Mouse (Mus musculus): ENCODE data around the gene Cntn3.

Gene Cntn3

GRCm38 (mm10) chr6:102478320-102479080 is 94.4 kb downstream of the Cntn3 start:
- no peak for DNase-seq (ENCODE audit: low read depth in 2 of 2, low spot score in 2 of 2)

- no peak for DNase-seq (ENCODE audit: low read depth in 2 of 2, low spot score in 2 of 2)
These were observed 134.5 kb downstream of the Cntn3 start for GRCm38 (mm10) chr6:102438353-102438752.

- DNase-seq (ENCODE audit: low read depth in 2 of 2, low spot score in 2 of 2) = no peak
These were observed 145.4 kb downstream of the Cntn3 start for GRCm38 (mm10) chr6:102427549-102427948.

- no peak for DNase-seq (ENCODE audit: low read depth in 2 of 2, low spot score in 2 of 2)
These were observed 151.1 kb downstream of the Cntn3 start for GRCm38 (mm10) chr6:102421781-102422180.

GRCm38 (mm10) chr6:102388590-102388989 is 184.3 kb downstream of the Cntn3 start:
- no peak for DNase-seq (ENCODE audit: low read depth in 2 of 2, low spot score in 2 of 2)

GRCm38 (mm10) chr6:102372112-102372511 is 200.8 kb downstream of the Cntn3 start:
- no peak for DNase-seq (ENCODE audit: low read depth in 2 of 2, low spot score in 2 of 2)

- DNase-seq (ENCODE audit: low read depth in 2 of 2, low spot score in 2 of 2) = no peak
These were observed 209.0 kb downstream of the Cntn3 start for GRCm38 (mm10) chr6:102363880-102364279.

GRCm38 (mm10) chr6:102363291-102363832 is 209.5 kb downstream of the Cntn3 start:
- DNase-seq (ENCODE audit: low read depth in 2 of 2, low spot score in 2 of 2) = no peak

GRCm38 (mm10) chr6:102332144-102332543 is 240.8 kb downstream of the Cntn3 start:
- DNase-seq (ENCODE audit: low read depth in 2 of 2, low spot score in 2 of 2) = no peak

- no peak for DNase-seq (ENCODE audit: low read depth in 2 of 2, low spot score in 2 of 2)
These were observed 246.2 kb downstream of the Cntn3 start for GRCm38 (mm10) chr6:102326711-102327110.

- DNase-seq (ENCODE audit: low read depth in 2 of 2, low spot score in 2 of 2) = no peak
These were observed 250.2 kb downstream of the Cntn3 start for GRCm38 (mm10) chr6:102322614-102323284.

GRCm38 (mm10) chr6:102319755-102320154 is 253.1 kb downstream of the Cntn3 start:
- no peak for DNase-seq (ENCODE audit: low read depth in 2 of 2, low spot score in 2 of 2)

GRCm38 (mm10) chr6:102282889-102283288 is 290.0 kb downstream of the Cntn3 start:
- DNase-seq (ENCODE audit: low read depth in 2 of 2, low spot score in 2 of 2) = no peak

GRCm38 (mm10) chr6:102231015-102231414 is 341.9 kb downstream of the Cntn3 start:
- no peak for DNase-seq (ENCODE audit: low read depth in 2 of 2, low spot score in 2 of 2)

- DNase-seq (ENCODE audit: low read depth in 2 of 2, low spot score in 2 of 2) = no peak
These were observed 386.6 kb downstream of the Cntn3 start for GRCm38 (mm10) chr6:102186316-102186715.

GRCm38 (mm10) chr6:102170913-102171312 is 402.0 kb downstream of the Cntn3 start:
- no peak for DNase-seq (ENCODE audit: low read depth in 2 of 2, low spot score in 2 of 2)

GRCm38 (mm10) chr6:102161186-102161585 is 411.7 kb downstream of the Cntn3 start:
- DNase-seq (ENCODE audit: low read depth in 2 of 2, low spot score in 2 of 2) = no peak

GRCm38 (mm10) chr6:102121676-102122075 is 451.2 kb downstream of the Cntn3 start:
- no peak for DNase-seq (ENCODE audit: low read depth in 2 of 2, low spot score in 2 of 2)

- no peak for DNase-seq (ENCODE audit: low read depth in 2 of 2, low spot score in 2 of 2)
These were observed 452.9 kb downstream of the Cntn3 start for GRCm38 (mm10) chr6:102120003-102120402.

- DNase-seq (ENCODE audit: low read depth in 2 of 2, low spot score in 2 of 2) = no peak
These were observed 459.3 kb downstream of the Cntn3 start for GRCm38 (mm10) chr6:102113629-102114028.

Data from CD8-positive naive resting alpha-beta T cell, adult 2 months (primary cell).